Mouse (Mus musculus) midbrain, embryonic 12.5 days (tissue): Measurements from ENCODE around the gene Elmo3. TPM values are rescaled to one million over a fixed set of nuclear protein-coding genes. Genes with fewer than 3 reads are reported as not detected.

ENCODE experiments used
- ATAC-seq: fragments of 200-750 bp; cut with Nextera tagmentation; 2 replicates; pipeline ENCODE4 v1.8.0; 2017; ENCODE audit warnings: low read depth, moderate TSS enrichment, moderate library complexity; ENCODE audit not compliant: low FRiP score
- H3K27ac ChIP-seq: fragments of 300-500 bp; sonication (generic); replicated peaks from 2 replicates; pipeline ENCODE4 v1.5.1; 2016; ENCODE audit warnings: mild to moderate bottlenecking
- H3K27me3 ChIP-seq: fragments of 300-500 bp; sonication (generic); 2 replicates; pipeline ENCODE4 v1.6.1; 2016; ENCODE audit warnings: mild to moderate bottlenecking
- H3K36me3 ChIP-seq: fragments of 300-500 bp; sonication (generic); 2 replicates; pipeline ENCODE4 v1.6.1; 2016
- H3K4me1 ChIP-seq: fragments of 300-500 bp; sonication (generic); 2 replicates; pipeline ENCODE4 v1.6.1; 2016
- H3K4me2 ChIP-seq: fragments of 300-500 bp; sonication (generic); replicated peaks from 2 replicates; pipeline ENCODE4 v1.6.1; 2016; ENCODE audit warnings: mild to moderate bottlenecking, moderate library complexity
- H3K4me3 ChIP-seq: fragments of 300-500 bp; sonication (generic); 2 replicates; pipeline ENCODE4 v1.5.1; 2016; ENCODE audit warnings: mild to moderate bottlenecking
- H3K9ac ChIP-seq: fragments of 300-500 bp; sonication (generic); replicated peaks from 2 replicates; pipeline ENCODE4 v1.6.1; 2016; ENCODE audit warnings: mild to moderate bottlenecking, moderate library complexity
- H3K9me3 ChIP-seq: fragments of 300-500 bp; sonication (generic); 2 replicates; pipeline ENCODE4 v1.6.1; 2016; ENCODE audit warnings: mild to moderate bottlenecking
- WGBS: fragments of 180-500 bp; shearing (Covaris S2); methylation state at CpG from one replicate; pipeline ENCODE4 v1.1.7; 2016; 5-methylcytosine and 5-hydroxymethylcytosine counted together
- polyA plus RNA-seq: library from polyadenylated mRNA; unstranded; fragments of >200 nt; fragmentation: Nextera tagmentation; extraction: Ambion mirVana; gene quantifications from 2 replicates; pipeline ENCODE4 v1.2.1, GENCODE M21; 2016

The Elmo3 gene
- polyA plus RNA-seq = 1.7 and 2.4 TPM in 2 replicates

DNA sequence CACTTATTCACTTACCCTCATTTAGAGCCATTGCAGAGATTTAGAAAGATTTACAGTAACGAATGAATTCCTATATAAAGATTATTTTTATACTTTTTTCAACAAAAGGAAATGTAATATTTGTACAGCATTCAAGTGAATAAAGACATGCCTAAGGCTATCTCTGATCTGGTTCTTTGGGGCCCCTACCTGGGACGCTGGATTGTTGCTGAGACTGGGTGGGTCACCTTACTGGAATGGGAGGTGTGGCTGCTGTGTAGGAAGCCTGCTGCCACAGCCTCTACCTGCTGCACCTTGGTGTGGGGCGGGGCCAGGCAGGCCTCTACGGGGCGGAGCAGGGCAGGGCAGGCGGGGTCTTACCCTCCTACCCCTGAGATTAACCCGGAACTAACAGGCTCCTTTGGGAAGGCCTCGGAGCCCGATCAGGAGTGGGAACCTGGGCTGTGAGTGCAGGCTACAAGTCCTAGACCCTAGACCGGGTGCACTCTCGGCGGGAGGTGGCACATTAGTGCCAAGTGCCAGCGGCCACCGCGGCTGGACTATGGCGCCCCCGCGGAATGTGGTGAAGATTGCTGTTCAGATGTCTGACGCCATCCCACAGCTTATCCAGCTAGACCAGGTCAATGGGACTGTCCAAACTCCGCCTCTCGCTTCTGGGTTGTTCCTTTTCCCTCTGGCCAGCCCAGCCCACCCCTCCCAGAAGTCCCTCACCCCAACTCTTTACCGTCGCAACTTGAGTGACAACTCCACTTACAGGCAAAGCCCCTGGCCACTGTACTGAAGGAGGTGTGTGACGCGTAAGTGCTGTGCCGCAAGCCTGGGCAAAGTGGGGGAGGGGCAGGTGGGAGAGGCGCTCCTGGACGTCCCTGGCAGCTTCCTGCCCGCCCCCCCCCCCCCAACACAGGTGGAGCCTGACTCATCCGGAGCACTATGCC, at the start of gene Elmo3:
Gene Elmo3 (plus strand): TSS at position 391 of the 935 bp plus-strand sequence.
- Histone ChIP-seq H3K9ac (peak within 1 kb of the TSS; percentile 37), H3K36me3 (peaks cover 78% of the 10 kb centered on the region)
- 10% methylated on average over 27 of the region's 30 CpGs for WGBS

DNA sequence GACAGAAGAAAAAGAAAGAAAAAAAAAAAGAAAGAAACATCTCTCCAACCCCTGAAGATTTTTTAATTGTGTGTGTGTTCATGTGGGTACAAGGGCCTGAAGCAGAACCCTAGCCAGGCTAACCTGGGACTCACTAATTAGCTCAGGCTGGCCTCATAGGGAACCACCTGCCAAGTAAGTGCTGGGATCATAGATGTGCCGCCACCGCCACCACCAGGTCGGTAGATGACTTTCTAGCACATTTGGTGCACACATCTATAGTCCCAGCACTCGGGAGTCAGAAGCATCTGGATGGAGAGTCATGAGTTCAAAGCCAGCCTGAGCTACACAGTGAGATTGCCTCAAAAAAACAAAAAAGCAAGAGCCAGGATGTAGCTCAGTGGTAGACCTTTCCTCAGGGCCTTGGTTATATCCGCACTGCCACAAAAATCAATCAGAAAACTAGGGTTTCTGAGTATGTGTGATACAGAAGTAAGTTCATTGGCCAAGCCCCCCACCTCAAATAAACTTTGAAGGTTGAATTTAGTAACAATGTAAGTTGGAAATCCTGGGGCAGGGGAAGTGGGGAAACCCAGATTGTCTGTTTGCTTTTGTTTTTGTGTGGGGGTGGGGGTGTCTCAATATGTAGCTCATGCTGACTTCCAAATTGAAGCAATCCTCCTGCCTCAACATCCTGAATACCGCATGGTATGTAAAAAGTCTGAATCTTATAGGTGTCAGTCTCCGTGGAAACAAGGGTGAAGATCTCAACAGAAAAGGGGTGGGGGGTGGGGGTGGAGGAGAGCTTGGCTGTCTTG, 47.9 kb upstream of the Elmo3 start:
- Histone ChIP-seq H3K27ac (no peak overlapping the region), H3K9ac (no peak overlapping the region), H3K4me3 (no peak overlapping the region), H3K36me3 (peaks cover 4% of the 10 kb centered on the region; the same call in 1 of the 2 replicates), H3K27me3 (peaks cover 79% of the 10 kb centered on the region), H3K9me3 (no peaks in the 10 kb centered on the region), H3K4me1 (peaks cover 33% of the 10 kb centered on the region), H3K4me2 (no peak overlapping the region)
- ATAC-seq = no peak
- 70% methylated on average over 7 of the region's 7 CpGs for WGBS

More for the DNA sequence above, at the start of gene Elmo3:
- Histone ChIP-seq H3K4me1 (peaks cover 12% of the 10 kb centered on the region), H3K27ac (peak within 1 kb of the TSS; percentile 46; the same call in 1 of the 2 replicates), H3K4me2 (peak within 1 kb of the TSS; percentile 42), H3K27me3 (no peaks in the 10 kb centered on the region), H3K4me3 (peak within 1 kb of the TSS; percentile 12; the same call in 1 of the 2 replicates), H3K9me3 (no peaks in the 10 kb centered on the region)
- peak; percentile 39 for ATAC-seq

DNA sequence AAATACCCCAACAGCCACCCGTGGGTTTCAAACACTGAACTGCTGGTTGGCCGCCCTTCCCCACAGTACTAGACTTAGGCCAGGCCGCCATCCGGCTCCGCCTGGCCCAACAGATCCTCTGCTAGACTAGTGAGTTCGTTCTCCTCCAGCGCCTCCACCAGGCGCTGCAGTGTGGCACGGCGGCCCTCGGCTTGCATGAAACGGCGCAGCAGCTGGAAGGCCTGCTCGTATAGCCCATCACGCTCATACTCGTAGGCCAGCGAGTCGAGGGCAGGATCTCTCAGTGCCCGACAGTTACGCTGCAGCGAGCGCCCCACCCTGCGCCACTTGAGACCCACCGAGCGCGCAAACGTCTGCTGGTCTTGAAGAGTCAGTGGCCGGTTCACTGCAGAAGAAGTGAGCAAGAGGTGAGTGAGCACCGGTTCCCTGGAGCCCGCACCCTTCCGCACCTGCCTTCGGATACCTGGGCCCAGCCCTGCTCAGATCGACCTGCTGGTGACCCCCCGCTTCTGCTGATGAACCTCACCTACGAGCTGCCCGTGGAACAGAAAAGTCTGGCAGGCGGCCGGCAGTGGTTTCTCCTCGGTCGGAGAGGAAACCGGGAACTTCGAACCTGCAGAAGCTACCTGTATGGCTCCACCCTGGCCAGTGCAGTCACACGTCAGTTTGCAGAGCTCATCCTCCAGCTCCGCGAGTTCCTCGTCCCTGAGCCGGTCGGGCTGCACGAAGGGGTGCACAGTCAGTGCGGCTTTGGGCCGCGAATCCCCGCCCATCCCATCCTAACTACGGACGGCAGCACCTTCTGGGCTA, 46.3 kb upstream of the Elmo3 start:
- WGBS = 2% methylated on average over 55 of the region's 55 CpGs
- Histone ChIP-seq H3K27ac (no peak overlapping the region), H3K9me3 (no peaks in the 10 kb centered on the region), H3K9ac (no peak overlapping the region; the same call in 1 of the 2 replicates), H3K4me1 (peaks cover 33% of the 10 kb centered on the region), H3K4me3 (peak overlapping the region; percentile 42), H3K36me3 (no peaks in the 10 kb centered on the region), H3K4me2 (peak overlapping the region; percentile 80), H3K27me3 (peaks cover 95% of the 10 kb centered on the region)
- ATAC-seq = peak; percentile 42

DNA sequence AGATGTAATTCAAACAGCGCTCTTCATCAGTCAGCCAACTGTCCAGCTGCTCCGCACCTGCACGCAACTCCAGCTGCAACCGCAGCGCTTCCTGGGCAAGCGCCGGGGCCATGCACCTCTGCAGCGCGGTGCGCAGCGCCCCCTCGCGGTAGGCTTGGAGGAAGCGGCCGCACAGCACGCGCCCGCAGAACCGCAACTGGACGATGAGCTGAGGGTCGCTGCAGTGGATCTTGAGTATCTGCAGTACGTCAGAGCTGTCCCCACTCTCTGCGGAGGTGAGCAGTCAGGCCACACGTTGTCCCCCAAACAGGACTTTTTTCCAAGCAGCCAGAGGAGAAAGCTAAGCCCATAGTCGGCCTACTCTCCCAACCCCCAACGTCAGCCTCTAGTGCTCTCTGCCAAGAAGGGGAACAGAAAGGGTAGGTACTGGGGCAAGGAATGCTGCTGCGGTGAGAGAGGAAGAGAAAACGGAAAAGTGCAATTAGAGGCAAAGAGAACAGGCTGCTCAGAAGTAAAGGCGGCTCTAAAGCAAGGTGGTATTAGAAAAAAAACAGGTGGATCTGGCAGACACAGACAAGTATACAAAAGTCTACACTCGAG, 45.6 kb upstream of the Elmo3 start:
- Histone ChIP-seq H3K36me3 (no peaks in the 10 kb centered on the region), H3K4me2 (peak overlapping the region; percentile 80), H3K4me3 (peak overlapping the region; percentile 42), H3K9me3 (no peaks in the 10 kb centered on the region), H3K4me1 (peaks cover 31% of the 10 kb centered on the region), H3K27ac (no peak overlapping the region), H3K27me3 (peaks cover 96% of the 10 kb centered on the region), H3K9ac (no peak overlapping the region; the same call in 1 of the 2 replicates)
- 3% methylated on average over 30 of the region's 30 CpGs for WGBS
- ATAC-seq = peak; percentile 70

DNA sequence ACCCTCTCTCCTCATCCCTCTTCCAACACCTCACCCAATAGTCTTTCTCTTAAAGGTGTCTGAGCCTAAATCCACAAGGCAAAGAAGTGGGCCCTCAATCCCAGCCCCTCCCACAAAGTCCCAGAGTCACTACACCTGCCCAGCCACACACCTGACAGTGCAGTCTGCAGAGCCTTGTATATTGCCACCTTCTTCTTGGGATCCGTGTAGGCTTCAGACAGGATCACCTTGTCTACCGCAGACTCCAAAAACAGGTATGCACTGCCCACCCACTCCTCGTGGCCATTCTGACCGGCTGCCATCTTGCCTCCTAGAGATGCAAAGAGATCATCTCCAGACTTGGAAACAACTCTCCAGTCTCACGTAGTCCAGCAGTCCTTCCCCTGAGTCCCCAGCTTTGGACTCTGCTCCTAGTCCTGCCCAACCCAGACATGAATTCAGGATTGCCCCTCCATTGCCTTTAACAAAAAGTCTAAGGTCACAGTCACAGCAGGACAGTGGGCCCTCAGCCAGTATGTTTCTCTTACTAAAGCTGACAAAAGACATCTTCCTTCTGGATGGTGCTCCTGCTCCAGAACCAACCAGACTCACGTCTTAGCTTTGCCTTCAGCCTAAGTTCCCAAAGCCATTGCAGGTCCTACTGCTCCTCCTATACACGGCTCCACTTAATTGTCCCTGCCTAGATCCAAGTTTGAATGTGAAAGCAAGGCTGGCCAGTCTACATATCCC, 44.9 kb upstream of the Elmo3 start:
- WGBS = 59% methylated on average over 7 of the region's 7 CpGs

DNA sequence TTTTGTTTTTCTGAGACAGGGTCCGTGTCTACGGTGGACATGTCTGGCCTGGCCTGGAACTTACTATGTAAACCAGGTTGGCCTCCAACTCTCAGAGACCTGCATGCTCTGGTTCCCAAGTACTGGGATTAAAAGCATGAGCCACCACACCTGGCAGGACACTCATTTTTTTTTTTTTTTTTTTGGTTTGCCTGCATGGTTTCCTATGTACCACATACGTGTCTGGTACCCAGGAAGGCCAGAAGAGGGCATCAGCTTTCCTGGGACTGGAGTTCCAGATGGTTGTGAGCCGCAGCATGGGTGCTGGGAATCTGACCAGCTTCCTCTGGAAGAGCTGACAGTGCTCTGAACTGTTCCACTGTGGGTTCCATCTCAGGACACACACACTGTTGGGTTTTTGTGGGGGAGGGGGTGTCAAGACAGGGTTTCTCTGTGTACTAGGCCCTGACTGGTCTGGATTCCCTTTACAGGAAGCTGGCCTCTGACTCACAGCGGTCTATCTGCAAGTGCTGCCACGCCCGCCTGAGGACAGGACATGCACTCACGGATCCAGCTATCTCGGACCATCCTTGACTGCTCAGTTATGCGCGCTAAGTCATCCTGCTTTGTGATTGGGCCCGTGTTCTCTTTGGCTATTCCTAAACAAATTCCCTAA, 43.9 kb upstream of the Elmo3 start:
- Histone ChIP-seq H3K27ac (no peak overlapping the region), H3K4me1 (peaks cover 25% of the 10 kb centered on the region), H3K4me3 (no peak overlapping the region), H3K27me3 (peaks cover 96% of the 10 kb centered on the region), H3K36me3 (no peaks in the 10 kb centered on the region), H3K4me2 (no peak overlapping the region), H3K9me3 (0 out of 2 replicates have a peak, but pooled peaks cover 3% of the 10 kb centered on the region), H3K9ac (no peak overlapping the region)
- no peak for ATAC-seq
- 88% methylated on average over 12 of the region's 12 CpGs for WGBS

More for the DNA sequence above, 44.9 kb upstream of the Elmo3 start:
- Histone ChIP-seq H3K4me3 (no peak overlapping the region), H3K27ac (no peak overlapping the region), H3K27me3 (peaks cover 96% of the 10 kb centered on the region), H3K4me1 (peaks cover 25% of the 10 kb centered on the region), H3K4me2 (no peak overlapping the region), H3K9ac (no peak overlapping the region), H3K9me3 (no peaks in the 10 kb centered on the region), H3K36me3 (no peaks in the 10 kb centered on the region)
- ATAC-seq = no peak

DNA sequence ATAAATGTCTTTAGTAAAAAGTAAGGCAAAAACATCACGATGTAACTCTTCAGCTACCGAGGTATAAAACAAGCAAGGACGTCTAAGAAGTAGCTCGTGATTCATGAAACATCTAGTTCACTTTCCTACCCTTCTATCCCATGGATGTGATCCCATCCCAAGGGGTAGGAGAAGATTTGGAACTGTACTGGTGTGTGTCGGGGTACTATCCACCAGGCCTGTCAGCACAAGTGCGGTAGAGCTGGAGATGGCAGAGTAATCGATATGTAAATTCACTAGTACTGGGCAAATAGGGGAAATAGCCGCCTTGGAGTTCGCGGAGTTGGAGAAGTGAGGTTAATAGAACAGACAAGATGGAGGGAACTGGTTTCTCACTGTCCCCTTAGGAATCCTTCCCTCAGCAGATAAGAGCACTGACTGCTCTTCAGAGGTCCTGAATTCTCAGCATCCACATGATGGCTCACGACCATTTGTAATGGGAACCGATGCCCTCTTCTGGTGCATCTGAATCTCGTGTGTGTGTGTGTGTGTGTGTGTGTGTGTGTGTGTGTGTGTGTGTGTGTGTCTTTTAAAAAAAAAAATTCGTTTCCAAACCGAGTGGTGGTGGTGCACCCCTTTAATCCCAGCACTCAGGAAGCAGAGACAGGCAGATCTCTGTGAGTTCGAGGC, 42.0 kb upstream of the Elmo3 start:
- H3K4me2 ChIP-seq = no peak overlapping the region
- H3K4me3 ChIP-seq = peak overlapping the region; percentile 63; the same call in 1 of the 2 replicates

DNA sequence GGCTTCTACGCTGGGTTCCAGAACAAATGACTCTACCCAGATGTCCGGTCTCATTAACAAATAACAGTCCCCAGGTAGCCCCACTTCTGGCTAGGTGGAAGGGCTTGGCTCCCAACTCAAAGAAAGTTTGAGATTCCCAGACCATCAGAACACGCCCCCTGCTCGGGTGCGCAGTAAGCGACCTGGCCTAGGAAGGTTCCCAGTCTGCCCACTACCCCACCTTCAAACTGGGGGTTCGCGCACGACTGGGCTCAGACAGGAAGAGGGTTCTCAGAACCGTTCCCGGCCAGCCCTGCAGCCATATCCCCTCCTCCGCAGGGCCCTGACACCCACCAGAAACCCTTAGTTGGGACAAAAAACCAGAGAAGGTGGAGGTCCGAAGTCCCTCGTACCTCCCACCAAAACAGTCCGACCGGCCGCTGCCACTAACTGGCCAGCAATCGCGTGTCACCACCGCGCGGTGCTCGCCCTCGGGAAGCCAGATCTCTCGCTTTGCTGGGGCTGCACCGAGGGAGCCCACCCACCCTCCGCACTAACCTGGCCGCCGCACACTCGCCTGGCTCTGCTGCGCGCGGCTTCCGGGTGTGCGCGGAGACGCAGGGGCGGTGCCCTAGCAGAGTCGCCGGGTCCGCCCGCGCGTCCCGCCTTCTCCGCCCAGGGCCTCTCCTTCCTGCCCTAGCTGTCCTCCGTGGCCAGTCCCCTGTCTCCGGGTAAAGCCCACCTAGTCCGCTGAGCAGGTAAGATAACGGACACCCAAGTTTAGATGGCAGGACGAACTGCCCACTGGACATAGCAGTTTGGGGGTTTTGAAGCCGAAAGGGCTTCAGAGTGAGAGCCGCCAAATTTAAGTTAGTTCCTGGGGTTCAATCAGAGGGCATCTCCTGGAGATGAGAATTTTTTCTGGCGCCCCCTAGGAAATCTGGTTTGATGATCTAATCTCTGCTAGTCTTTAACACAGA, 41.1 kb upstream of the Elmo3 start, which contains the start of the genes Tradd and Fbxl8:
Gene Tradd (minus strand): TSS at position 586 of the 959 bp plus-strand sequence.
Gene Fbxl8 (plus strand): TSS at position 625 of the 959 bp plus-strand sequence.
- H3K36me3 ChIP-seq = no peaks in the 10 kb centered on the region
- H3K9ac ChIP-seq = peak within 1 kb of the TSS; percentile 63
- H3K4me3 ChIP-seq = peak within 1 kb of the TSS; percentile 63
- peaks cover 34% of the 10 kb centered on the region for H3K4me1 ChIP-seq
- peak within 1 kb of the TSS; percentile 78 for H3K4me2 ChIP-seq
- H3K27me3 ChIP-seq = peaks cover 96% of the 10 kb centered on the region
- peak; percentile 39 for ATAC-seq
- 0 out of 2 replicates have a peak, but pooled peaks cover 3% of the 10 kb centered on the region for H3K9me3 ChIP-seq
- H3K27ac ChIP-seq = no peak within 1 kb of the TSS
- WGBS = 1% methylated on average over 54 of the region's 54 CpGs

More for the DNA sequence above, 42.0 kb upstream of the Elmo3 start:
- WGBS = 38% methylated on average over 16 of the region's 16 CpGs
- H3K36me3 ChIP-seq = no peaks in the 10 kb centered on the region
- no peak overlapping the region for H3K27ac ChIP-seq
- H3K4me1 ChIP-seq = peaks cover 32% of the 10 kb centered on the region
- no peak overlapping the region; the same call in 1 of the 2 replicates for H3K9ac ChIP-seq
- no peak for ATAC-seq
- H3K27me3 ChIP-seq = peaks cover 96% of the 10 kb centered on the region
- 0 out of 2 replicates have a peak, but pooled peaks cover 3% of the 10 kb centered on the region for H3K9me3 ChIP-seq

DNA sequence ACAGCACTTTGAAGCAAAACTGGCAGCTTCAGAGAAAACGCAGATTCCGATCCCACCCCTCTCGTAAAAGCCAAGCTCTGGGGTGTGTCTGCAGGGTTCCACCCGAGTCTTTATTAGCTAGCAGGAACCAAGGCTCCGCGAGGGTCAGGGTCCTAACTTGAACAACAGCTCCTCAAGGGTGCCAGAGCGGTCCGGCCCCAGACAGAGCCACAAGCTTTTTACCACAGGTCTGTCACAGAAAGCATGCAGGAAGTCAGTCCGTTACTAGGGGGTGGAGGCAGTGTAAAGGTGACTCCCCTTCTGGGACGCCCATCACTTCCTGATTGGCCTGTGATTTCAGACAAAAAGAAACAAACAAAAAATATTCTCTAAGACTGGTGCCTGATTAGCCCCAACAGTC, 40.3 kb upstream of the Elmo3 start:
- no peak overlapping the region for H3K27ac ChIP-seq
- H3K27me3 ChIP-seq = peaks cover 96% of the 10 kb centered on the region
- ATAC-seq = no peak
- peak overlapping the region; percentile 78 for H3K4me2 ChIP-seq
- H3K4me3 ChIP-seq = peak overlapping the region; percentile 63; the same call in 1 of the 2 replicates
- H3K36me3 ChIP-seq = no peaks in the 10 kb centered on the region
- H3K9ac ChIP-seq = no peak overlapping the region
- 20% methylated on average over 10 of the region's 10 CpGs for WGBS
- H3K9me3 ChIP-seq = 0 out of 2 replicates have a peak, but pooled peaks cover 3% of the 10 kb centered on the region
- peaks cover 33% of the 10 kb centered on the region for H3K4me1 ChIP-seq
